Mouse (Mus musculus) heart, postnatal 36 days (tissue): Measurements from ENCODE around the gene Rars2. TPM values are rescaled to one million over a fixed set of nuclear protein-coding genes. Genes with fewer than 3 reads are reported as not detected.

ENCODE experiments used
- total RNA-seq, 2 experiments: library from RNA; stranded (reverse); gene quantifications; 2 replicates each; pipeline ENCODE4 v1.2.3; 2021

Rars2 gene
- total RNA-seq, 2 experiments from 2014 or later = 25.1 to 33.3 TPM

Other genes starting within 250 kb of the Rars2 start
- gene Akirin2, start 64.0 kb upstream of the Rars2 start, total RNA-seq = 10 to 100 TPM; 61.0 to 62.8 TPM
- gene Orc3, start within 50 bp of the Rars2 start, total RNA-seq = 10 to 100 TPM; 36.5 to 38.5 TPM
- 10 to 100 TPM; 13.0 to 14.2 TPM for gene Slc35a1, start 72.5 kb downstream of the Rars2 start, total RNA-seq
- gene Cfap206, start 115.2 kb downstream of the Rars2 start, total RNA-seq = under 1 TPM in 1 of 2 experiments, not detected in 1; 0.19 TPM
- not detected for gene Gm136, start 141.3 kb downstream of the Rars2 start, total RNA-seq
- 10 to 100 TPM; 61.3 to 62.0 TPM for gene Smim8, start 163.5 kb downstream of the Rars2 start, total RNA-seq